Mouse (Mus musculus) ES-Bruce4 (cell line): Measurements from ENCODE around the gene Amd1.

ENCODE experiments used
- CTCF ChIP-seq: IDR thresholded peaks from one replicate; pipeline ENCODE4 v1.8.1; 2011; ENCODE audit warnings: low read depth, low read length
- POLR2A ChIP-seq: IDR thresholded peaks from one replicate; pipeline ENCODE4 v1.8.1; 2011; ENCODE audit warnings: low read length; ENCODE audit not compliant: insufficient read depth

GRCm38 (mm10) chr10:40273938-40274337 is 28.0 kb downstream of the Amd1 start:
- no peak for TF ChIP-seq POLR2A
- TF ChIP-seq CTCF: no peak
